Mouse (Mus musculus): ENCODE results near the gene Tac1.
"Not testable (repeated sequence)": the region's sequence is repeated elsewhere in the genome, so short reads cannot be mapped to it uniquely, and the experiment has no call there.

Tac1 gene

GRCm38 (mm10) chr6:7554829-7555391, at the start of gene Tac1:
Gene Tac1 (plus strand): TSS chr6:7554879.
- no peak for DNase-seq (ENCODE audit: low spot score)

- not testable (repeated sequence) for DNase-seq (ENCODE audit: low spot score)
These were observed 11.2 kb upstream of the Tac1 start for GRCm38 (mm10) chr6:7543511-7543910.

DNA sequence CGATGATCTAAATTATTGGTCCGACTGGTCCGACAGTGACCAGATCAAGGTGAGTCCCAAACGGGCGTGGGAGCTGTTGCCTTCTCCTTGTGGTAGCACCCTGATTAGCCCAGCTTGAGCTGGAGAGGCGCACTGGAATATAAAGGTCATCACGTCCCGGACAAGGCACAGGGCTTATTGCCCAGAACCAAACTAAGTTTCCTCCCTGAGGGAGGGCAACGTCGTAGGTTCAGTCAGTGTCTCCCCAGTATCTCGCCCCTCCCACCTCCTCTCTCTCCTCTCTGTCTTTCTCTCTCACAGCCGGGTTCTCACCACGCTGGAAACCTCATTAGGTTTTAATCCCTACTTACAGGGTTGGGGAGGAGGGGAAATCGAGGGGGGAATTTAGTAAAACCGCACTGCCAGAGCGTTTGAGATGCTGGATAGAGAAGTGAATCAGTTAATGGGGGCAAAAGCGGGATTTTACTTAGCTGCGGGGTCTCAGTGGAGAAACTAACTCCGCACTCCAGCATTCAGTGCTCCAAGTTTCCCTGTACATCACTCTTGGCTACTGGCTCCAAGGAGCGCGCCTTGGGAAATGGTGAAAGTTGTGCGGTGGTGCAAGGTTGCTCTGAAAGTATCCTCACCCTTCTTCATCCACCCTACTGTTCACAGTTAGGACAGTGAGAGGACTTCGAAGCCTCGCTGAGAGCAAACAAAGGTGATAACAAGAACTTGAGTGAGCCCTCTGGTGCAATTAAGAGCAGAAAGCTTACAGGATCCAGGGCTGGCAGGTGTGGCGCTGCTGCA, 1.2 kb downstream of the Tac1 start:
- no peak for DNase-seq (ENCODE audit: low spot score)

- DNase-seq (ENCODE audit: low spot score), result no peak
These were observed 3.5 kb downstream of the Tac1 start for GRCm38 (mm10) chr6:7558164-7558563.

DNA sequence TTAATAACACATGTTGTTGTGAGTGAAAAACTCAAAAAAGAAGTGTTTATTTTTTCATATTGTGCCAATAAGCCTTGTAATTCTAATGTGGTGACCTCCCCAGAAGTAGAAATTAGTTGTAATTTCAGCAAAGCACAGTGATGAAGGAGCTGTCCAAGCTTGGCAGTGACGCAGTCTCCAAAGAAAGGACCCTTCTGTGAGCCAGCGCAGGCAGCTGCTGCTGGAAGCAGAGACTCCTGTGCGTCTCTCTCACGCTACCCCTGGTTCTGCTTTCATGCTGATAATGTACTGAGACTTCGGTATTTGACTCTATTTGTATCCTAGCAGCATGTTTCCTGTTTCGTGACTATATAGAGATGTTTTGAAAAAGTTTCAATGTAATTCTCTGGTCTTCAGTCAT, 7.8 kb downstream of the Tac1 start:
- DNase-seq (ENCODE audit: low spot score), result no peak

DNA sequence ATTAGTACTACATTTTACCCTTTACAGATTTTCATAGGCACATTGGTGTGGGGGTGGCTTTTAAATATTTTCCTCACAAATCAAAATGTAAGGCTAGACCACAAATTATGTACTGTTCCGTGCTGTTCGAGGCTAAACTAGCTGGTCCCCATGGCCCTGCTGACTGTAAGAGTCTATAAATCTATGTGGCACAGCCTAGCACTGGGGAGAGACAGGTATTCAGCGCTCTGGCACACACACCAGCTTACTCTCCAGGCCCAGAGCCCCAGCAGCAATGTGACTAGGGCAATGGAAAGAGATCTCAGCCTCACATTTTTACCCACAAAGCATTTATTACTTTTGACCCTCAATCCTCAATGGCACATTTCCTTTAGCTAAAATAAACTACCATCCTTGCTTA, 9.9 kb downstream of the Tac1 start:
- no peak for DNase-seq (ENCODE audit: low spot score)

GRCm38 (mm10) chr6:7571144-7571543, 16.5 kb downstream of the Tac1 start:
- no peak for DNase-seq (ENCODE audit: low spot score)

DNA sequence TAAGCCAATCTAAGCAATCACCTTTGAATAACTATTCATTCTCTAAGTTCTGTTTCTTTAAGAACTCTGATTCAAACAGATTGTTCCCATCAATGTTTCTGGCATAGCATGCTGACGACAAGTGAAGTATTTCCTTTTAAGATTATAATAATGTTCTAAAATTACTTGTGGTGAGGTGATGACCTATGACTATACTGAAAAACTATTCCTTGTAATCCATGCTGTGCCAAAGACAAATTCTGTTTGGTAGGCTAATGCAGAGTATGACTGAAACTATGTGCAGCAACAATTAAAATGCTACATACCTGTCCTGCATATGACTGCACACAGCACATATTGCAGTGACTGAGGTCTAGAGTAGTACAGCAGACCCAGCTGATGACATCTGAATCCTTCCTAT, 23.4 kb downstream of the Tac1 start:
- DNase-seq (ENCODE audit: low spot score), result no peak

DNA sequence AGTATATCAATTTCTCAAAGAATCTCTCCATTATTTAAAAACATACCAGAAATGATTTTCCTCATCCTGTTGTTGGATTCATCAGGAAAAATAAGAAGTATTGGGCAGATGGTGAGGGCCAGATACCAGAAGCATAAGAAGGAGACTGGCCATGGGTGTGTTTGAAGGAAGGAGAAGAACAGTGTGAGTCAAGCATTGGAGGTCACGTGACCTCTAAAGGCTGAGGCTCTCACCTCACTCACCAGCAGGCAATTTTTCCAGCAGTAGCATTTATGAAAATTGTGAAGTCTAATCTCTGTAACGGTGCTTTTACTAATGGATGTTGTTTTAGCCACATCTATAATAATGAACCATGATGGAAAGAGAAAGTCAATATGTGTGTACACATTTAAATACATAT, 39.8 kb downstream of the Tac1 start:
- DNase-seq (ENCODE audit: low spot score), result no peak

DNA sequence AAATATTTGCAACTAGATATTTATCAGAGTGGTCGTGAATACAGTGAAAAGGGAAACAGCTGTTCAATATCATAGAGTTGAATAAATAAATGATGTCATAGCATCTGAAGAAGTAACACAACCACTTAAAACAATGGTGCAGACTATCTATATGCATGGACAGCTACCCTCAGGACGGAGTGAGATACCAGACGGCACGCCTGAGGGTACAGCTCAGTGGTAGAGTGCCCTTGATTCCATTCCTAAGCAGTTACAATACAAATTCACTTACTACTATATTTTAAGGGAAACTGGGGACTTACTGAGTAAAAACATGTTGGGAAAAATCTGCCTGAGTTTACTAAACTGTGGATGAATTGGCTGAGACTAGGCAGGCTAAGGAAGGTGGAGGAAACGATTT, 43.7 kb downstream of the Tac1 start:
- no peak for DNase-seq (ENCODE audit: low spot score)

DNA sequence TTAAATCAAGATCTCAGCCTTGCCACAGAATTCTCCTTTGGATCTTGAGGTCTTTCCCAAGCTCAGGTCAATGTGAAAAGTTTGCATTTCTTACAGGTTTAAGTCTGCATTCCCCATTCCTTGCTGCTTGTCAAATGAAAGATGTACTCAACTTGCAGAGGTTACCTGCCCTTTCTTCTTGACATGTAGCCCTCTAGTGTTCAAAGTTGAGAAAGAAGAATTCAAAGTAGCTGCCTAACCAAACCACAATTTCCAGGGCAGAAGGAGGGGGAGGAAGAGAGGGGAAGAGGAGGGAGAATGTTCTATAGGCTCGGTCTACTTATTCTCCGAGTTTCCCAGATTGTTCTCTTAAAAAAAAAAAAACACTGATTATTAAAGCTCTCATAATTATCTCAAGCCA, 45.5 kb downstream of the Tac1 start:
- no peak for DNase-seq (ENCODE audit: low spot score)

- no peak for DNase-seq (ENCODE audit: low spot score)
These were observed 46.8 kb downstream of the Tac1 start for GRCm38 (mm10) chr6:7601353-7602094.

- not testable (repeated sequence) for DNase-seq (ENCODE audit: low spot score)
These were observed 59.0 kb downstream of the Tac1 start for GRCm38 (mm10) chr6:7613676-7614075.
